Mouse (Mus musculus) spleen, adult 2 months (tissue): Measurements from ENCODE around the gene Cpeb2. TPM values are rescaled to one million over a fixed set of nuclear protein-coding genes. Genes with fewer than 3 reads are reported as not detected.

Source experiments
- DNase-seq, 2 experiments: peaks; one replicate each; pipeline versions ENCODE4 v3.0.0 to v3.0.0-alpha.2; 2012 to 2021; ENCODE audit warnings: low spot score in 2 of 2, low read depth in 1 of 2
- H3K27ac ChIP-seq: fragments of 200-500 bp; 2 replicates; pipeline ENCODE4 v1.5.1; 2012; ENCODE audit warnings: low read length, inconsistent platforms; ENCODE audit not compliant: insufficient read depth
- H3K27me3 ChIP-seq: fragments of 200-500 bp; 2 replicates; pipeline ENCODE4 v1.6.1; 2012; ENCODE audit warnings: mild to moderate bottlenecking, moderate library complexity, low read length, inconsistent platforms; ENCODE audit not compliant: control insufficient read depth, insufficient read depth
- H3K36me3 ChIP-seq: fragments of 200-500 bp; 2 replicates; pipeline ENCODE4 v1.6.1; 2012; ENCODE audit warnings: mild to moderate bottlenecking, low read length, inconsistent platforms; ENCODE audit not compliant: control insufficient read depth, insufficient read depth
- H3K4me1 ChIP-seq: fragments of 200-500 bp; 2 replicates; pipeline ENCODE4 v1.6.1; 2011; ENCODE audit warnings: inconsistent platforms; ENCODE audit not compliant: control insufficient read depth, insufficient read depth, insufficient read length
- H3K4me3 ChIP-seq: fragments of 200-500 bp; 2 replicates; pipeline ENCODE4 v1.5.1; 2011; ENCODE audit warnings: mild to moderate bottlenecking, inconsistent platforms; ENCODE audit not compliant: insufficient read depth, insufficient read length; ENCODE audit errors: extremely low read depth
- CTCF ChIP-seq: fragments of 200-500 bp; IDR thresholded peaks from 2 replicates; pipeline ENCODE4 v1.5.1; 2011; ENCODE audit warnings: mild to moderate bottlenecking, inconsistent platforms; ENCODE audit not compliant: insufficient read depth, insufficient read length, insufficient replicate concordance; ENCODE audit errors: extremely low read depth
- POLR2A ChIP-seq: fragments of 200-500 bp; IDR thresholded peaks from 2 replicates; pipeline ENCODE4 v1.6.1; 2011; ENCODE audit warnings: low read depth, low read length, inconsistent platforms
- WGBS: fragments of 180-500 bp; shearing (Covaris S2); methylation state at CpG from one replicate; pipeline ENCODE4 v1.1.7; 2018; 5-methylcytosine and 5-hydroxymethylcytosine counted together
- polyA plus RNA-seq: library from polyadenylated mRNA; depleted of rRNA; stranded (reverse); fragments of >200 nt; gene quantifications from 2 replicates; pipeline ENCODE4 v1.2.3, GENCODE M21; 2012

Cpeb2 gene
- polyA plus RNA-seq, 1 experiment, result 4.7 TPM

GRCm38 (mm10) chr5:43338771-43339475 lies 106.0 kb downstream of the Cpeb2 start:
- 76% methylated on average over 10 of the region's 10 CpGs for WGBS
- no peaks in the 10 kb centered on the region for H3K4me1 ChIP-seq
- H3K27ac ChIP-seq, result no peak overlapping the region
- no peaks in the 10 kb centered on the region for H3K36me3 ChIP-seq
- DNase-seq, result no peak
- no peak overlapping the region for H3K4me3 ChIP-seq
- no peaks in the 10 kb centered on the region for H3K27me3 ChIP-seq
- no peak for TF ChIP-seq POLR2A
- no peak for TF ChIP-seq CTCF
